Mouse (Mus musculus) urinary bladder, postnatal 25 days (tissue): ENCODE results near the gene Olfr746.

Source experiments
- DNase-seq: peaks from one replicate; pipeline ENCODE4 v3.0.0; 2022; ENCODE audit warnings: low spot score

Gene Olfr746

GRCm38 (mm10) chr14:50646783-50647182, at the start of gene Olfr746:
Gene Olfr746 (plus strand): TSS chr14:50647083.
- DNase-seq, result no peak

GRCm38 (mm10) chr14:50614579-50614978, 32.3 kb upstream of the Olfr746 start, which contains the start of gene Olfr744:
Gene Olfr744 (plus strand): TSS chr14:50614879.
- no peak for DNase-seq

GRCm38 (mm10) chr14:50639088-50639487, 7.8 kb upstream of the Olfr746 start, which contains the start of gene Olfr745:
Gene Olfr745 (plus strand): TSS chr14:50639388.
- no peak for DNase-seq

GRCm38 (mm10) chr14:50693106-50693505, 46.2 kb downstream of the Olfr746 start, which contains the start of gene Olfr747:
Gene Olfr747 (minus strand): TSS chr14:50693206.
- DNase-seq, result no peak
